Mouse (Mus musculus) urinary bladder, postnatal 36 days (tissue): ENCODE measurements around the gene Zmynd10.
A peak's percentile ranks its signal among the peaks of the same experiment; 100 is the strongest.

ENCODE experiments used
- DNase-seq, 2 experiments: peaks; one replicate each; pipeline ENCODE4 v3.0.0; 2022; ENCODE audit warnings: low spot score in 2 of 2, mixed read lengths in 1 of 2

The Zmynd10 gene

GRCm38 (mm10) chr9:107579023-107579900, 32.2 kb downstream of the Zmynd10 start:
- no peak for DNase-seq

DNA sequence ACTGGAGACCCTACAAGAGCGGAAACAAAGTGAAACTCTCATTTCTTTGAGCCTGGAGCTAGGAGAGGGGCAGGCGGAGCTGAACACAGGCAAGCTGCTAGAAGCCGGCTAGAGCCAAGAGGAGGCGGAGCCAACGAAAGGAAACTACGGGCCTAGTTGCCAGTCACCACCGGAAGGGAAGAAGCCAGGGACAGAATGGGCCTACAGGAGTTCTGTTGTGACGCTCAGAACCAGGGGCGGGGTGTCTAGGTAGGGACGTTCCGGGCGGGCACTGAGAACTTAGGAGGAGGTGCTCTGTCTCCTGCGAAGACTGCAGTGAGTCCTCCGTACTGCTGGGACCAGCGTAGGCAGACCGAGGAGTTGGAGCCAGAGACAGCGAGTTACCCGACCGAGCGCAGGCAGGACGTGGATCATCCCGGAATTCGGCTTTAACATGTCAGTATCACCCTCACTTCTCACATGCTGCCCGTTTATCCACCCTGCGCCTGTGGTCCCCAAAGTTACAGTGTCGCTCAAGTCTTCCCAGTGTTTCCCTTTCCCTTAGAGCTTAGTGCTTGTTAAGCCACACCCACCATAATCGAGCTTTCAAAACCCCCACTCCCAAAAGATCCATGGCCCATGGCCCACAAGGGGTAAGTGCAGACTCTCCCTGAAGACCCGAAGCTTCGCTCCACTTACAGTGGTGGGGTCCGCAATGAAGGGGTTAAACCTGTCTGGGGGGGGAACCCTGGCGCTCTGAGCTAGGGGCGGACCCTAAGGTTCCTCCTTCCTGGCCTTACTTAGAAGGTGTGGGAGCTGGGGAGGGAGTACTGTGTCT, 33.6 kb downstream of the Zmynd10 start, which contains the start of gene Hyal3:
Hyal3 (plus strand) TSS at position 318 of the 817 bp plus-strand sequence.
- peak; percentile 84 to 92 for DNase-seq

DNA sequence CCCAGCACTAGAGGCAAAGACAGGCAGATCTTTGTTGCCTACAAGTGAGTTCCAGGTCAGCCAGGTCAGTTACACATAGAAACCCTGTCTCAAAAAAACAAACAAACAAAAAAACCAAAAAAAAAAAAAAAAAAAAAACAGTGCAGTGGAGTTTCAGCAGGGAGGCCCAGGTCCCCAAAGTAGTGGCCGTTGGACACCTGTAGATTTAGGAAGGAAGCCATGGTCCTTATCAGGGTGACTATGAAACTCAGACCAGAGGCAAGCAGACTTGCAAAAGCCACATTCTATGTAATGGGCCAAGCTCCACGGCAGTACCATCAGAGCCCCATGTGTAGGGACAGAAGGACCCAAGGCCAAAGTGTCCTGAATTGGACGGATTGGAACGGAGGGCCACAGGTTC, 34.5 kb downstream of the Zmynd10 start:
- DNase-seq: no peak

- DNase-seq: no peak
These were observed 35.5 kb downstream of the Zmynd10 start for GRCm38 (mm10) chr9:107582509-107583062.

DNA sequence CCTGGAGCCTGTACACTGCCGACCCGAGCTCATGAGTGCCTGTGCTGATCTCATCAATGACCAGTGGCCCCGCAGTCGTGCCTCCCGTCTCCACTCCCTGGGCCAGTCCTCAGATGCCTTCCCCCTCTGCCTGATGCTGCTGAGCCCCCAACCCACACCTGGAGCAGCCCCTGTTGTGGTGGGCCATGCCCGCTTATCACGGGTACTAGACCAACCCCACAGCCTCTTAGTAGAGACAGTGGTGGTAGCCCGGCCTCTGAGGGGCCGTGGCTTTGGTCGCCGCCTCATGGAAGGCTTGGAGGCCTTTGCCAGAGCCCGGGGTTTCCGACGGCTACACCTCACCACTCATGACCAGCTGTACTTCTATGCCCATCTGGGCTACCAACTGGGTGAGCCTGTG, 36.1 kb downstream of the Zmynd10 start:
- DNase-seq: no peak

DNA sequence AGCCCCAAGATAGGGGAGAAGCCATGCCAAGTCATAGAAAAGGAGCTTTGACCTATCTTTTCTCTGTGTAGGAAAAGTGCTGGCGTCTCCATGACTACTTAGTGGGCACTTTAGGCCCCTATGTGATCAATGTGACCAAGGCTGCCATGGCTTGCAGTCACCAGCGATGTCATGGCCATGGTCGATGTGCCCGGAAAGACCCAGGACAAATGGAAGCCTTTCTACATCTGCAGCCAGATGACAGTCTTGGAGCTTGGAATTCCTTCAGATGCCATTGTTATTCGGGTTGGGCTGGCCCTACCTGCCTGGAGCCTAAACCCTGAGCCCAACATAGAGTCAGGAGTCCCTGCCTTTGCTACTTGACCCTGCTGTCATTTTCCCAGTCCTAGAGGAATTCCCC, 39.4 kb downstream of the Zmynd10 start:
- DNase-seq: no peak

DNA sequence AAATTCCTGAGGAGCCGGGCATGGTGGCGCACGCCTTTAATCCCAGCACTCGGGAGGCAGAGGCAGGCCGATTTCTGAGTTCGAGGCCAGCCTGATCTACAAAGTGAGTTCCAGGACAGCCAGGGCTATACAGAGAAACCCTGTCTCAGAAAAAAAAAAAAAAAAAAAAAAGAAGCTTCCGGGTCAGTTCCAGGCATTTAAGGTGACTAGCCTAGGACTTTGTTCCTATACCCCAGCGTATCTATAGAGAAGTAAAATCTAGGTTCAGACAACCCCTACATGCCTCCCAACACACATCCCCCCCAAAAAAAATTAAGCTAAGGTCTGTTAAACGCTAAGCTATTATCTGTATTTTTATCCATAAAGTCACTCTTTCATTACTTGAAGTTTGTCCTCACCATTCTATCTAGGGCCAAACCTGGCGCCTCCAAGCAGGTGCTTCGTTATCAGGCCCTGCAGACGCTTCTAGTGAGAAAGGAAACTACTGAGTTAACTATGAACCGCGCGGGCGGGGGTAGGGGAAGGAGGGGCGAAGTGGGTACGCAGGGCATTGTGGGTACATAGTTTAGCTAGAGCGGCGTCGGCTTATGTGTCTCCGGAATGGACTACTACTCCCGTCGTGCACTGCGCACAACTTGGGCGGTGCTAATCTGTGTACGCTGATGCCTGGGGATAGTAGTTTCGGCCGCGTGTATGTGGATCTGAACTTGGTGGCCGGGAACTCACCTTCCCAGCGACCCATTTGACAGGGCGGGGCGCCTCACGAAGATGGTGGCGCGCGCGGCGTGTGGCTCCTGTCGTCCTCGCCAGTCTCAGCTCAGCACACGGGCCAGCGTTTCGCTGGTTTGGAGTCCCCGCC, 40.1 kb downstream of the Zmynd10 start, which contains the start of gene Ifrd2:
Ifrd2 (plus strand) TSS at position 669 of the 859 bp plus-strand sequence.
- DNase-seq: peak; percentile 93 to 97

GRCm38 (mm10) chr9:107587833-107588639, 40.9 kb downstream of the Zmynd10 start:
- peak in 1 of 2 experiments; percentile 66 for DNase-seq

GRCm38 (mm10) chr9:107590058-107590772, 43.1 kb downstream of the Zmynd10 start:
- DNase-seq: no peak

DNA sequence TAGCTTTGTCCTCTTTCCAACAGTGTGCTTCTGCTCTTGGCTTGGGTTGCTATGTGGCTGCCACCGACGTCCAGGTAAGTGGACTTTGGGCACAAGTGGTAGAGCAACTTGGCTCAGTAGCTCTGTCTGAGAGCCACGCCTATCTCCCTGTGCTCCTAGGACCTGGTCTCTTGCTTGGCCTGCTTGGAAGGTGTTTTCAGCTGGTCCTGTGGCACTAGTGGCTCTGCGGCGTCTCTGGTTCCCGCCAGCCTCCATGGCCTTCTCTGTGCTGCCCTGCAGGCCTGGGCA, 43.6 kb downstream of the Zmynd10 start:
- no peak for DNase-seq

DNA sequence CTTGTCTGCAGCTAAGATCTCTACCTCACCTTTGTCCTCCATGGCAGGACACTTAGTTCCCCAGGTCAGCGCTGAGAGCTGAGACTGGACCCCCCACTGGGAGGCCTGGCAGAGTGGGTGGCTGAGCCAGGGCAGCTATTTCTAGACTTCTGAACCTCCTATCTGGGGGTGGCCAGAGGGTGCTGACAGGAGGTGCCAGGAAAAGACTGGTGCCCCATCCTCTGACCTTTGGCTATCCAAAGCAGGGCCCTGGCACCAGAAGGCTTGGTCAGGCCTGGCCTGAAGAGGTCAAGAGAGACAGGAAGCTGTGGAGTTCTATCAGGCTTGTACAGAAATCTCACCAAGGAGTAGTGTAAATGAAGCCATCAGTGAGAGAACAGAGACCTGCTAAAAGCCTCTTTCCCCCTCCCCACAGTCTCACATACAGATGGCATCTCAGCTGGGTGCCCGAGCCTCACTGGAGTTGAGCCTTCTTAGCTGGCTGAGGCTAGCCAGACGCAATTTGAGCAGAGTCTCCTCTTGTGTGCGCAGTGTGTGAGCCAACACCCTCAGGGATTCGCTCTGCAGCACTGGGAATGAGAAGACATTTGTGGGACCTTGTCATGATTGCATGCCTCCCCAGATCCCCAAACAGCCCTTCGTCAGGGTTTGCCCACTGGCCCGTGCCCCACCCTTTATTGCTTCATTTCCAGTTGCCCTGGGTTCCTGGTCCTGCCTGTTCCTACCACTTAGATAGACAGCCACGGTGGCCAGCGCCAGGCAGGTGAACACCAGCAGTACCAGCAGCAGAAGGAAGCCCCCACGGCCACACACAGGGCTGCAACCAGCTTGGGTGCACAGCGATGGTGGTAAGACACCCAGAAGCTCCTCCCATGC, 46.2 kb downstream of the Zmynd10 start:
- DNase-seq: no peak

- no peak for DNase-seq
These were observed 47.4 kb downstream of the Zmynd10 start for GRCm38 (mm10) chr9:107594281-107595062.

DNA sequence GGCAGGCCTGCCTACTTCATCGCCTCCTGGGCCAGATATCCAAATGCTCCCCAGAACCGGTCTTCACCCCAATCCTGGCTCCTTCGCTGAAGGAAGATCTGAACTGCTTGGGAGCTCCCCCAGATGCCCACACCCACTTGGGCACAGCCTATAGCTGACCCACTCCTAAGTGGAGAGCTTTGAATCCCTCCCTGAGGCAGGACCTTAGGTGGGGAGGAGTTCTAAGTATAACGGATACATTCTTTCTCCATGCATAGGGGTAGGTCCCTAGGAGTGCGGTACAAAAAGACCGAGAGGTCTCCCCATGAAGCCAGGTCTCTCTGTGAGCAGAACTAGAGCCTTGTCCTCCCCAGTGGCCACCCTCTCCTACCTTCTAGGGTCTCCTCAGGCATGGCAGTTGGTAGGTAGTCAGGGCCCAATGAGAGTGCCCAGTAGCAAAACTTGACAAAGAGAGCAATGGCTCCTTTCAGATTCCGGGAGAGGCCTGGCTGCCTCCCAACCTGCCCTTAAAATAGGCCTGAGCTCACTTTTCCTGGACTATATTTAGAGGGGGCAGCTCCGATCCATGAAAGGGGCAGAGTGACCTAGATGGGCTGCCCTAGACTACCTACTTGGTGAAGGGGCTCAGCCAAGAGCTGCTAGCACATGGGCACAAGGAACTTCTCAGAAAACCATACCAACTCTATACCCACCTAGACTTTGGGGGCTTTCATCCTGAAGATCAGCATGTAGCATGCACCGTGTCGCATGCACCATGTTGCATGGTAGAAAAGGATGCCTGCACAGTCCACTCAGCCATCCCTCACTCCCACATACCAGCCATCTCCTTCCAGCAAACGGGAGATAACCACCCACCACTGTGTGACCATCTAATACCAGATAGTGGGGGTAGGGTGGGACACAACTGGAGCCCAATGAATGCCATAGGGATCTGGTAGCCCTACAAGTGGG, 49.8 kb downstream of the Zmynd10 start:
- no peak for DNase-seq

- no peak for DNase-seq
These were observed 51.3 kb downstream of the Zmynd10 start for GRCm38 (mm10) chr9:107598385-107598784.

DNA sequence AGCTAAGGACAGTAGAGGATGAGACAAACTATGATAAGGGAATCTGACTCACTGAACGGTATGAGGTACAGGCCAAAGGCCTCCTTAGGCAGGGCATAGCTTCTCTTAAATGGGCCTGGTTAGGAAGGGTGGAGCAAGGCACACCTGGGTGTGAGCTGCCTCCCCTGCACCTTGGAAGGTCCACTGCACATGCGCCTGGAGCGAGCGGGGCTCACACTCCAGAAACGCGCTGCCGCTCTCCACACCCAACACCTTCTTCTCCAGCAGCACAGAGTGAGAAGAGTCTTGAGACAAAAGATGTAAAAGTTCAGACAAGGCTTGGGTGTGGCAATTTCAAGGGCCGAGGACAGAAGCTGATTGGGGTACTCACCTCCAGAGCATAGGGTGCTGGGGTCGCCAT, 52.3 kb downstream of the Zmynd10 start:
- no peak for DNase-seq

GRCm38 (mm10) chr9:107599842-107600241, 52.7 kb downstream of the Zmynd10 start:
- DNase-seq: no peak

DNA sequence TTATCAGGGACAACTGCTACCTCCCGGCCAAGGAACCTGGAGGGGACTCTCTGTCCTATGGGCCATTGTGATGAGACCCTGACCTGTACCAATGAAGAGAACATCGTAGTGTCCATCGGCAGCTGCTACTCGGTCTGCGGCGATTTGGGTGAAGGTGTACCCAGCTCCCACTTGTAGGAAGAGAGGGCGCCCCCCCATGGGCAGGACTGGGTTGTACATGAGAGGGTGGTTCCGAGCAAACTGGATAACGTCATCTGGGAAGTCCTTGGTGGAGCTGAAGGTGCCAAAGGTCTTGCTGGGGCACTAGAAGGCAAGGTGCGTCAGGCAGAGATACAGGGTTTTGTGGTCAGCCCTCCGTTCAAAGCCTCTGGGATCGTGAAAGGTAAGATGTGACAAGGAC, 53.6 kb downstream of the Zmynd10 start:
- DNase-seq: no peak
